Mouse (Mus musculus) mouse embryonic stem cell (cell line): ENCODE measurements around the gene Fam8a1.

Experiments used
- in situ Hi-C, 2 experiments: fragments of 300-500 bp; cut with MboI; formaldehyde crosslinking; loops; 1 replicate in 1 of 2; 3 replicates in 1 of 2; pipeline ENCODE4 v1.14.3; 2019 to 2020; ENCODE audit warnings: low sequenced_read_pairs in 2 of 2, low pct_unique_long_range_greater_than_20kb in 1 of 2, mixed read lengths in 1 of 2; ENCODE audit not compliant: unreplicated experiment in 1 of 2

Gene Fam8a1

GRCm38 (mm10) chr13:46669048-46669619 is at the start of gene Fam8a1:
Gene Fam8a1, plus strand, starts transcription at chr13:46669522.
- in situ Hi-C loops: no loop called here

- in situ Hi-C loops: no loop called here
These were observed 49.7 kb upstream of the Fam8a1 start for GRCm38 (mm10) chr13:46619633-46620032.

GRCm38 (mm10) chr13:46620964-46621757 is 48.2 kb upstream of the Fam8a1 start:
- in situ Hi-C loops: no loop called here

DNA sequence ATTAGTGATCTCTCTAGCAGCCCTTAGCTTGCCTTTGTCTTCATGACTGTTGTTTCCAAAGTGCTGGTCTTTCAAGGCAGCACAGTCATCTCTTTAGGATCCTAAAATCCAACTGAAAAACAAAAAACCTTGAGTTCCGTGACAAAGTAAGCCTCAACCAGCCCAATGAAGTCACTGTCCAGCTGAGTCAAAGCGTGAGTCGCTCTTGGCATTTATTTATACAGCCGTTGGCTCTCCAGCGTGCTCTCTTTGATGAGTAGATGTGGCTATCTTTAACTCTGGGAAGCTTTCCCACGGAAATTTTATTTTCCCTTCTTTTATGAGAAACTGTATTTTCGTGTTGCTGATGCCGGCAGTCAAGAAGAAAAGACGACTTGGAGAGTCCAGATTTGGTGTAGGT is 42.7 kb upstream of the Fam8a1 start:
- in situ Hi-C loops: loop anchor here in 1 of 2 experiments (25.0 kb wide), 1 partner anchor 314 kb away; no protein-coding TSS in a partner anchor

DNA sequence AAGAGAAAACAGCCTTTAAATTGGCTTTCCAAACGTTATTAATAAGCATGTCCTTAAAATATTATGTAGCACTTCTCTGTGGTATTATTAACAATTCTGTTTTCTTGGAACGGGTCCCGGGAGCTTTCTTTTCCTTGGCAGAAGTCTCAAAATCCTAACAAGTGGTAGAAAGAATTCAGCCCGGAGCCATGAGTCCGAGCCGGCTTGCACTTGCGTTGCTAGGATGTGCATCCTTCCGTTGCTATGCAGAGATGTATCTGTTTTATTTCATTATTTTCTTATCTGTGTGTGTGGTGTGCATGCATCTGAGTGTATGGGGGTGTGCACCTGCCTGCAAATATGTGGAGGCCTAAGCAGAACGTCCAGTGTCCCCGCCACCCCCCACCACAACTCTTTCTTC is 41.5 kb upstream of the Fam8a1 start:
- in situ Hi-C loops: loop anchor here in 1 of 2 experiments (25.0 kb wide), 1 partner anchor 316 kb away; no protein-coding TSS in a partner anchor

DNA sequence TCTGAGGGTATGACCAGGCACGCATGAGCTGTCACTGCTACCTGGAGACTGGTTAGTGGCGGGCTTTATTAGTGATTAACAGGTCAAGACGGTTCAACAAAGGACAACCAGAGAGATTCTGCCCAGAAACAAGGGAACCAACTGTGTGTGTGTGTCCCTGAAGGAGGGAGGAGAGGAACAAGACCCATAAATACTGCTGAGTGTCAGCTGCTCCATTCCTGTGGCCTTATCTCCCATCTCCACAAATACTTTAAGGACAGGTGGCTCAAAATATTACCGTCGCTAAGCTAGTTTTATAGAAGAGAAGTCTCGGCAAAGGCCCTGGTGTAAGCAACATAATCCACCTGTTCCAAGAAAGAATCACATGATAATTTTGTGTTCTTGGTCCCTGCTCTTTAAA is 39.9 kb upstream of the Fam8a1 start:
- in situ Hi-C loops: loop anchor here in 1 of 2 experiments (25.0 kb wide), 1 partner anchor 317 kb away; no protein-coding TSS in a partner anchor

DNA sequence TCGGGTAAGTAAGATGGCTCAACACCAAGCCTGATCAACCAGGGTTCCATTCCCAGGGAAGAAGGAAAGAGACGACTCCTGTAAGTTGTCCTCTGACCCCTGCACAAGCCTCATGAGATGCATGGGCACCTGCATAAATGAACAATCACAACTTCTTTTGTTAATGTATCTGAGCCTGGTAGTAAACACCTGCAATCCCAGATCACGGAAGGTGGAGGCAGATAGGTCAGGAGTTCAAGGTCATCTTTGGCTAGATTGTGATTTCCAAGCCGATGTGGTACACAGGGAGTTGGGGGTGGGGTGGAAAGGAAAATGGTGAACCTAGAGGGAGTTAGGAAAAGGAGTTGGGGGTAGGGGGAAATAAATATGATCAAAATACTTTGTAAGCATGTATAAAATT is 36.5 kb upstream of the Fam8a1 start:
- in situ Hi-C loops: loop anchor here in 1 of 2 experiments (25.0 kb wide), 1 partner anchor 320 kb away; no protein-coding TSS in a partner anchor

- in situ Hi-C loops: loop anchor here in 1 of 2 experiments (25.0 kb wide), 1 partner anchor 321 kb away; no protein-coding TSS in a partner anchor
These were observed 35.8 kb upstream of the Fam8a1 start for GRCm38 (mm10) chr13:46633320-46634132.

GRCm38 (mm10) chr13:46634133-46634488 is 35.2 kb upstream of the Fam8a1 start:
- in situ Hi-C loops: loop anchor here in 1 of 2 experiments (25.0 kb wide), 1 partner anchor 322 kb away; no protein-coding TSS in a partner anchor

DNA sequence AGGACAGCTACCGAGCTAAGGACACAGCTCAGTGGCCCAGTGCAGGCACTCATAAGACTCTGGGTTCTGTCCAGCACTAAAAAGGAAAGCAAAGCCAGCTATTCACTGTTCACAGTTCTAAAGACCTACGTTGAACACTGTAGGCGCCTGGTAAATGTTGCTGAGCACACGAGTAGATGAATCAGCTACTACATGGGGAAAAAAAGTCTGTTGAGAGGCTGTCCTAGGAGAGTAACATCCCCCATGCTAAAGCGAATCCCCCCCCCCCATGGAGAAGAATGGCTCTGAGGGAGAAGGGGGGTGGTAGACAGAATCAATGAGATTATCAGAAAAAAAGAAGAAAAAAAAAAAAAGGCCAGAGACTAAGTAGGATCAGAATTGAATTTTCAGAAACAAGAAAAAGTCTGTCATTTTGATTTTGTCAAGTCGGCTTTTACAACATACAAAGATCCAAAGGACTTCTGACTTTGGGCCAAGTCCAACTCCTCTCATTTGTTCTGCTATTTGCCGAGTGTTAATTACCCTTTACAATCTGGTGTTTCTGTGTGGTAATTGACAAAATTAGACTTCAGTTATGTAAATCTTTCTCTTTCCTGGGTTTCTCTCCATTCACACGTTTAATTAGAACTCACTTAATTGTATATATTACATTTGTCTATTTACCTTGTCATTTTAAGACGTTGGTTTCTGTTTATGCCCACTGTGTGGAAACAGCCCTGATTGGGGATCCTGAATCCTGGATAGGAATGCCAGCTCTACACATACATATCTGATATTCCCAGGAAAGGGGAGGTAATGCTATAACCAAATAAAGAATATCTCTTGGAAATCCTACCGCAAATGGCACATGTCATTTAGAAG is 28.5 kb upstream of the Fam8a1 start:
- in situ Hi-C loops: loop anchor here in 1 of 2 experiments (25.0 kb wide), 1 partner anchor 329 kb away; no protein-coding TSS in a partner anchor

DNA sequence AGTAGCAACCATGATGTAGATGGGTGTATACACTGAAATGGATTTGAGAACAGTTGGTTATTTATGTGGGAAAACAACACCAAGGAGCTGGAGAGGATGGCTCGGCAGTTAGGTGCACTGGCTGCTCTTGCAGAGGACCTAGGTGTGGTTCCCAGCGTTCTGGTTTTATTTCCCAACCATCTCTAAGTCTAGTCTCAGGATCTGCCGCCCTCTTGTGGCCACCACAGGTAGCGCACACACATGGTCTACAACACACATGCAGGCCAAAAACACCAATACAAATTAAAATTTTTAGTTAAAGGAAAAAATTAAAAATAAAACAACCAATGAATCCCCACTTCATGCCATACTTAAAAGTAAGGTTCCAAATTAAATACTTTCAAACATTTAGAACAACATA is 27.0 kb upstream of the Fam8a1 start:
- in situ Hi-C loops: loop anchor here in 1 of 2 experiments (25.0 kb wide), 1 partner anchor 330 kb away; no protein-coding TSS in a partner anchor

- in situ Hi-C loops: loop anchor here in 1 of 2 experiments (25.0 kb wide), 1 partner anchor 332 kb away; no protein-coding TSS in a partner anchor
These were observed 25.1 kb upstream of the Fam8a1 start for GRCm38 (mm10) chr13:46644175-46644574.

GRCm38 (mm10) chr13:46645476-46645875 is 23.8 kb upstream of the Fam8a1 start:
- in situ Hi-C loops: loop anchor here in 1 of 2 experiments (25.0 kb wide), 1 partner anchor 333 kb away; no protein-coding TSS in a partner anchor

- in situ Hi-C loops: no loop called here
These were observed 17.5 kb upstream of the Fam8a1 start for GRCm38 (mm10) chr13:46651853-46652252.

DNA sequence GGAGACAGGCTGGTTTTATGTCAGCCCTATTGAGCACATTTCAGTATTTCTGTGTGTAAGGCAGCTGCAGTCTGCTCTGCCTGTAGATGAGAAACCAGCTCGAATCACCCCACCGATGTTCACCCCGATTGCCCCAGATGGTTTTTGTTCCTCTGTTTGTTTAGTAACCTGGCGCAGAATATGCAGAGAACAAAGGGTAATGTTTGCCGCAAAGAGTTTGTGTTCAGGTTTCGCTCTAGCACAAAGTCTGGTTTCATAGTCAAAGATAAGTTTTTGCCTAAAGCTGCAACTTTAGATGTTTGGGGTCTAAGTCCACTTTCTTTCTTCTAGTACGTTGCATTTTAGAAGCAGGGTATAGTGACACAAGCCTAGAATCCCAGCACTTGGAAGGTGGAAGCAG is 16.7 kb upstream of the Fam8a1 start:
- in situ Hi-C loops: no loop called here

GRCm38 (mm10) chr13:46653671-46654070 is 15.7 kb upstream of the Fam8a1 start:
- in situ Hi-C loops: no loop called here

DNA sequence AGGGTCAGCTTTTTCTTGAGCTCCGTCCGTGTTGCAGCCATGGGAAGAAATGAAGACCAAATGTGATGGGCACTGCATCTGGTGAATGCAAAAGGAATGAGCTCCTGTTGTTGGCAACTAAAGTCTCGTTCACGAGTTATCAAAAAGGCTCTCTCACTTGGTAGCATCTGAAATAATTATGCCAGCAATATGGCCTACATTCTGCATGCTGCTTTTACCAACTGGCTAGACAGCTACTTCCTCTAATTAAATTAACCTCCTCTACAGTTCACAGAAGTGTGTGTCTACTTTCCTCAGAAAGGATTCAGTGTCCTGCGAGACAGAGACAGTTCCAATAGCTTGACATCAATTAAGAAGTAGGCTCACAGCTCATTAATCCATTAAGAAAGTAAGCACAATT is 14.8 kb upstream of the Fam8a1 start:
- in situ Hi-C loops: no loop called here

DNA sequence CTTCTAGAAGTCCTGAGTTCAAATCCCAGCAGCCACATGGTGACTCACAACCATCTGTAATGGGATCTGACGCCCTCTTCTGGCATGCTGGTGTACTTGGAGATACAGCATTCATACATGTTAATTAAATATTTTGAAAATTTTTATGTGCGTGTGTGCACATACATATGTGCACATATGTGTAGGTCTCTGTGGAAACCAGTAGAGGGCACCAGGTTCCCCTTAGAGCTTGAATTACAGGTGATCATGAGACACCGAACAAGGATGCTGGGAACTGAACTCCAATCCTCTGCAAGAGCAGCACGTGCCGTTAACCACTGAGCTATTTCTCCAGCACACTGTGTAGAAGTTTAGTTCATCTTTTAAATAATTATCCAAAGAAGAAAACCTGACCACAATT is 10.1 kb upstream of the Fam8a1 start:
- in situ Hi-C loops: no loop called here
